Mouse (Mus musculus) liver, embryonic 14.5 days (tissue): ENCODE results near the gene Haus4. TPM values are rescaled to one million over a fixed set of nuclear protein-coding genes. Genes with fewer than 3 reads are reported as not detected.

Source experiments
- ATAC-seq: fragments of 200-750 bp; cut with Nextera tagmentation; 2 replicates; pipeline ENCODE4 v1.8.0; 2017; ENCODE audit warnings: moderate number of reproducible peaks, mild to moderate bottlenecking, moderate library complexity; ENCODE audit not compliant: insufficient read depth
- DNase-seq, 3 experiments: peaks; one replicate each; pipeline ENCODE4 v3.0.0-alpha.2; 2012 to 2013; ENCODE audit warnings: low read depth in 3 of 3, low spot score in 3 of 3
- H3K27ac ChIP-seq: fragments of 300-500 bp; sonication (generic); 2 replicates; pipeline ENCODE4 v1.5.1; 2014; ENCODE audit warnings: moderate library complexity, mild to moderate bottlenecking, control low read depth, inconsistent platforms
- H3K27me3 ChIP-seq: fragments of 300-500 bp; sonication (generic); 2 replicates; pipeline ENCODE4 v1.6.1; 2014; ENCODE audit warnings: mild to moderate bottlenecking, low read length, moderate library complexity; ENCODE audit not compliant: control insufficient read depth, insufficient read depth
- H3K36me3 ChIP-seq: fragments of 300-500 bp; sonication (generic); replicated peaks from 2 replicates; pipeline ENCODE4 v1.6.1; 2014; ENCODE audit warnings: low read depth; ENCODE audit not compliant: control insufficient read depth, insufficient read depth
- H3K4me1 ChIP-seq, 2 experiments: fragments of 200-500 bp in 1 of 2; fragments of 300-500 bp in 1 of 2; sonication (generic) in 1 of 2; replicated peaks; 2 replicates each; pipeline ENCODE4 v1.6.1; 2012 to 2014; ENCODE audit warnings: antibody characterized with exemption in 1 of 2, inconsistent platforms in 1 of 2, low read length in 1 of 2; ENCODE audit not compliant: control insufficient read depth in 2 of 2, insufficient read depth in 2 of 2
- H3K4me2 ChIP-seq: fragments of 300-500 bp; sonication (generic); 2 replicates; pipeline ENCODE4 v1.6.1; 2014; ENCODE audit warnings: low read depth, mild to moderate bottlenecking, control low read depth, moderate library complexity
- H3K4me3 ChIP-seq, 2 experiments: fragments of 200-500 bp in 1 of 2; fragments of 300-500 bp in 1 of 2; sonication (generic) in 1 of 2; 2 replicates each; pipeline ENCODE4 v1.5.1; 2012 to 2014; ENCODE audit warnings: low read depth in 2 of 2, low read length in 2 of 2, mild to moderate bottlenecking in 2 of 2, control low read depth in 1 of 2, inconsistent platforms in 1 of 2, moderate library complexity in 1 of 2; ENCODE audit not compliant: insufficient read depth in 1 of 2
- H3K9ac ChIP-seq: fragments of 300-500 bp; sonication (generic); replicated peaks from 2 replicates; pipeline ENCODE4 v1.6.1; 2014; ENCODE audit warnings: mild to moderate bottlenecking, control low read depth, moderate library complexity
- H3K9me3 ChIP-seq: fragments of 300-500 bp; sonication (generic); 2 replicates; pipeline ENCODE4 v1.6.1; 2016; ENCODE audit warnings: low read length, mixed read lengths; ENCODE audit not compliant: control insufficient read depth
- CTCF ChIP-seq: IDR thresholded peaks from 2 replicates; pipeline ENCODE4 v1.5.1; 2016; ENCODE audit warnings: antibody characterized with exemption, low read depth, control low read depth
- EP300 ChIP-seq: IDR thresholded peaks from 2 replicates; pipeline ENCODE4 v1.6.1; 2016; ENCODE audit warnings: antibody characterized with exemption, low read depth
- WGBS: fragments of 180-500 bp; shearing (Covaris S2); extraction: QIAGEN DNeasy Blood & Tissue Kit; methylation state at CpG from one replicate; pipeline ENCODE4 v1.1.7; 2014; ENCODE audit not compliant: insufficient replicate concordance; 5-methylcytosine and 5-hydroxymethylcytosine counted together
- polyA plus RNA-seq, 2 experiments: library from polyadenylated mRNA; depleted of rRNA in 1 of 2; stranded (reverse) in 1 of 2; unstranded in 1 of 2; fragments of >200 nt; fragmentation: Nextera tagmentation in 1 of 2; extraction: Ambion mirVana in 1 of 2; gene quantifications; 2 replicates each; pipeline versions ENCODE4 v1.2.1 to v1.2.3; 2012 to 2014

The Haus4 gene
- polyA plus RNA-seq, 2 experiments: 24.2 to 33.7 TPM

- Histone ChIP-seq H3K9me3 (no peaks in the 10 kb centered on the region), H3K4me3 (peak overlapping the region; percentile 58 to 62), H3K36me3 (no peaks in the 10 kb centered on the region), H3K27ac (no peak overlapping the region), H3K4me2 (peak overlapping the region; percentile 70), H3K27me3 (peaks cover 51% of the 10 kb centered on the region), H3K9ac (no peak overlapping the region; the same call in 1 of the 2 replicates), H3K4me1 (peaks cover 4 to 25% of the 10 kb centered on the region in 2 experiments; a peak in 3 of 4 replicates)
- DNase-seq (no peak), ATAC-seq (no peak)
- WGBS: 2% methylated on average over 84 of the region's 84 CpGs
- TF ChIP-seq EP300 (no peak), CTCF (no peak)
Measured at GRCm38 (mm10) chr14:54576241-54577088, 22.0 kb upstream of the Haus4 start.

DNA sequence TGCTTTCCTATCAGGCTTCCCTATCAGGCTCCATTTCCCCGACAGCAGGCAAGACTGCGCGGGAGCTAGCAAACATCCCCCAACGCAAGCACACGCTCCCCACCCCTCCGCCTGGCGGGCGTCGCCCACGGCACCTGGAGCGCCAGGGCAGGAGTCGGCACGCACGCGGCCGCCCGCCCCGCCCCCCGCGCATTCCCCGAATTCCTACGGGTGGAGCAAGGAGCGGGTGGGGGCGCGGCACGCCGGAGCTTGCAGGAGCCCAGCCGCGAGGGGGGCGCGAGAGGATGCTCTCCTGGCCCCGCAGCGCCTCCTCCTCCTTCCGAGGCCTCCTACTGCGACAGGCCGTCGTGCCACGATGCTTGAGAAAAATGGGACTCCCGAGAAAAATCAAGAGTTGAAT, 21.2 kb upstream of the Haus4 start:
- Histone ChIP-seq H3K27me3 (peaks cover 51% of the 10 kb centered on the region), H3K36me3 (no peaks in the 10 kb centered on the region), H3K4me1 (peaks cover 4 to 25% of the 10 kb centered on the region in 2 experiments; a peak in 3 of 4 replicates), H3K9me3 (no peaks in the 10 kb centered on the region), H3K27ac (no peak overlapping the region), H3K9ac (no peak overlapping the region), H3K4me2 (peak overlapping the region; percentile 70), H3K4me3 (peak overlapping the region; percentile 58 to 62)
- ATAC-seq (0 out of 2 replicates have a peak, but pooled peaks have one; percentile 15), DNase-seq (no peak)
- TF ChIP-seq CTCF: no peak
- no peak for TF ChIP-seq EP300
- 2% methylated on average over 39 of the region's 39 CpGs for WGBS

DNA sequence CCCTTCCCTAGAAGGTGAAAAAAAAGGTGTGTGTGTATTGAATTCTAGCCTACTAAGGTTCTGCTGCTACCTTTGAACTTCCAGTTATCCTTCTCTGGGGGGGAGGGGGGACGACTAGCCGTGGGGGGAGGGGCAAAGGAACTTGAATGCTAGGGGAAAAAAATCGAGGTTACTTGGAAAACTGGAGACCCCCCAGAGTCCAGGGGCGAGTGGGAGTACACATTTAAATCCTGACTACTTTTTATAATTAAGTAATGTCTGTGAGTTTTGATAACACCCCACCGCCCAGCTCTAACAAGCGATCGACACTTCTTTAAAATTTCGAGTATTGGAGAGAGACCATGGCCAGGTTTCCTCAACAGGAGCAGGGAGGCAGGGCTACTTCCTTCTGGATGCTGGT, 20.6 kb upstream of the Haus4 start:
- 13% methylated on average over 8 of the region's 8 CpGs for WGBS
- peaks cover 51% of the 10 kb centered on the region for H3K27me3 ChIP-seq
- H3K4me2 ChIP-seq: peak overlapping the region; percentile 70
- no peak overlapping the region for H3K27ac ChIP-seq
- no peak overlapping the region for H3K9ac ChIP-seq
- DNase-seq: no peak
- no peaks in the 10 kb centered on the region for H3K36me3 ChIP-seq
- TF ChIP-seq EP300: no peak
- no peak for TF ChIP-seq CTCF
- no peak for ATAC-seq
- H3K4me3 ChIP-seq: peak overlapping the region; percentile 49 to 58
- H3K9me3 ChIP-seq: no peaks in the 10 kb centered on the region
- H3K4me1 ChIP-seq: peaks cover 4 to 25% of the 10 kb centered on the region in 2 experiments; a peak in 3 of 4 replicates

GRCm38 (mm10) chr14:54574253-54574652, 19.8 kb upstream of the Haus4 start:
- H3K9ac ChIP-seq: no peak overlapping the region
- H3K4me3 ChIP-seq: 0 out of 4 replicates have a peak overlapping the region, but pooled peaks of 1 of the 2 experiments have one; percentile 12
- 39% methylated on average over 4 of the region's 4 CpGs for WGBS
- no peak overlapping the region for H3K27ac ChIP-seq
- DNase-seq (no peak), ATAC-seq (no peak)
- peak overlapping the region; percentile 70 for H3K4me2 ChIP-seq
- peaks cover 51% of the 10 kb centered on the region for H3K27me3 ChIP-seq
- TF ChIP-seq CTCF (no peak), EP300 (no peak)
- peaks cover 4 to 23% of the 10 kb centered on the region in 2 experiments; a peak in 3 of 4 replicates for H3K4me1 ChIP-seq
- H3K36me3 ChIP-seq: no peaks in the 10 kb centered on the region
- no peaks in the 10 kb centered on the region for H3K9me3 ChIP-seq
